Mouse (Mus musculus) right cerebral cortex, postnatal 25 days (tissue): Measurements from ENCODE around the gene Gja4.

ENCODE experiments used
- DNase-seq: peaks from one replicate; pipeline ENCODE4 v3.0.0; 2022

The Gja4 gene

GRCm38 (mm10) chr4:127313861-127314260, at the start of gene Gja4:
Gja4 (minus strand) TSS chr4:127314039.
- peak; percentile 62 for DNase-seq

GRCm38 (mm10) chr4:127363331-127363730, 49.5 kb upstream of the Gja4 start:
- no peak for DNase-seq

GRCm38 (mm10) chr4:127362520-127362919, 48.7 kb upstream of the Gja4 start:
- no peak for DNase-seq

GRCm38 (mm10) chr4:127358018-127358417, 44.2 kb upstream of the Gja4 start, which contains the start of gene Gjb5:
Gjb5 (minus strand) TSS chr4:127358181.
- DNase-seq = no peak

- DNase-seq = no peak
These were observed 41.0 kb upstream of the Gja4 start for GRCm38 (mm10) chr4:127354506-127355485.

- no peak for DNase-seq
These were observed 40.2 kb upstream of the Gja4 start, which contains the start of gene Gjb4 for GRCm38 (mm10) chr4:127353951-127354438. Gjb4 (minus strand) TSS chr4:127354081.

- no peak for DNase-seq
These were observed 38.8 kb upstream of the Gja4 start for GRCm38 (mm10) chr4:127352594-127352993.

GRCm38 (mm10) chr4:127349560-127350300, 35.9 kb upstream of the Gja4 start:
- no peak for DNase-seq

GRCm38 (mm10) chr4:127345000-127345399, 31.2 kb upstream of the Gja4 start:
- no peak for DNase-seq

GRCm38 (mm10) chr4:127341372-127341771, 27.5 kb upstream of the Gja4 start:
- DNase-seq = no peak

- DNase-seq = no peak
These were observed 23.8 kb upstream of the Gja4 start for GRCm38 (mm10) chr4:127337668-127338067.

GRCm38 (mm10) chr4:127334870-127335504, 21.1 kb upstream of the Gja4 start:
- DNase-seq = no peak

GRCm38 (mm10) chr4:127331171-127331570, 17.3 kb upstream of the Gja4 start:
- DNase-seq = no peak

GRCm38 (mm10) chr4:127330181-127331100, 16.6 kb upstream of the Gja4 start, which contains the start of gene Gjb3:
Gjb3 (minus strand) TSS chr4:127330844.
- peak; percentile 18 for DNase-seq

- no peak for DNase-seq
These were observed 15.9 kb upstream of the Gja4 start for GRCm38 (mm10) chr4:127329751-127330150.

GRCm38 (mm10) chr4:127329046-127329445, 15.2 kb upstream of the Gja4 start:
- DNase-seq = no peak

GRCm38 (mm10) chr4:127328378-127328777, 14.5 kb upstream of the Gja4 start:
- no peak for DNase-seq

GRCm38 (mm10) chr4:127327749-127328148, 13.9 kb upstream of the Gja4 start:
- no peak for DNase-seq

- no peak for DNase-seq
These were observed 13.4 kb upstream of the Gja4 start for GRCm38 (mm10) chr4:127327258-127327657.

GRCm38 (mm10) chr4:127325276-127325675, 11.4 kb upstream of the Gja4 start:
- DNase-seq = no peak

GRCm38 (mm10) chr4:127324759-127325158, 10.9 kb upstream of the Gja4 start:
- DNase-seq = peak; percentile 69

- no peak for DNase-seq
These were observed 10.5 kb upstream of the Gja4 start for GRCm38 (mm10) chr4:127324296-127324695.
